Mouse (Mus musculus) midbrain, postnatal 0 days (tissue): Measurements from ENCODE around the gene Sstr2. TPM values are rescaled to one million over a fixed set of nuclear protein-coding genes. Genes with fewer than 3 reads are reported as not detected.

Experiments
- ATAC-seq: fragments of 200-750 bp; cut with Nextera tagmentation; 2 replicates; pipeline ENCODE4 v1.8.0; 2017; ENCODE audit warnings: moderate number of reproducible peaks, mild to moderate bottlenecking, moderate TSS enrichment, moderate library complexity; ENCODE audit not compliant: low FRiP score
- DNase-seq: peaks from one replicate; pipeline ENCODE4 v3.0.0-alpha.2; 2015; ENCODE audit warnings: low spot score
- H3K27ac ChIP-seq: fragments of 300-500 bp; sonication (generic); 2 replicates; pipeline ENCODE4 v1.5.1; 2014; ENCODE audit warnings: low read depth, mild to moderate bottlenecking, low read length, mixed read lengths
- H3K27me3 ChIP-seq: fragments of 300-500 bp; sonication (generic); 2 replicates; pipeline ENCODE4 v1.6.1; 2014; ENCODE audit warnings: low read length, control low read depth, mixed read lengths; ENCODE audit not compliant: insufficient read depth
- H3K36me3 ChIP-seq: fragments of 300-500 bp; sonication (generic); 2 replicates; pipeline ENCODE4 v1.6.1; 2014; ENCODE audit warnings: low read length, control low read depth, mixed read lengths; ENCODE audit not compliant: insufficient read depth
- H3K4me1 ChIP-seq: fragments of 300-500 bp; sonication (generic); 2 replicates; pipeline ENCODE4 v1.6.1; 2014; ENCODE audit warnings: mild to moderate bottlenecking, control low read depth, antibody characterized with exemption, low read length, mixed read lengths; ENCODE audit not compliant: insufficient read depth
- H3K4me2 ChIP-seq: fragments of 300-500 bp; sonication (generic); 2 replicates; pipeline ENCODE4 v1.6.1; 2014; ENCODE audit warnings: low read depth, mild to moderate bottlenecking, low read length, mixed read lengths; ENCODE audit not compliant: poor library complexity, severe bottlenecking
- H3K4me3 ChIP-seq: fragments of 300-500 bp; sonication (generic); 2 replicates; pipeline ENCODE4 v1.5.1; 2014; ENCODE audit warnings: low read depth, mild to moderate bottlenecking, low read length, moderate library complexity
- H3K9ac ChIP-seq: fragments of 300-500 bp; sonication (generic); replicated peaks from 2 replicates; pipeline ENCODE4 v1.6.1; 2014; ENCODE audit warnings: mild to moderate bottlenecking, low read length, moderate library complexity, mixed read lengths; ENCODE audit not compliant: poor library complexity, severe bottlenecking
- H3K9me3 ChIP-seq: fragments of 300-500 bp; sonication (generic); 2 replicates; pipeline ENCODE4 v1.6.1; 2016; ENCODE audit warnings: low read length, control low read depth
- CTCF ChIP-seq: IDR thresholded peaks from 2 replicates; pipeline ENCODE4 v1.5.1; 2016; ENCODE audit warnings: antibody characterized with exemption, mild to moderate bottlenecking
- WGBS: fragments of 180-500 bp; shearing (Covaris S2); extraction: QIAGEN DNeasy Blood & Tissue Kit; methylation state at CpG from one replicate; pipeline ENCODE4 v1.1.7; 2014; 5-methylcytosine and 5-hydroxymethylcytosine counted together
- polyA plus RNA-seq: library from polyadenylated mRNA; unstranded; fragments of >200 nt; fragmentation: Nextera tagmentation; extraction: Ambion mirVana; gene quantifications from 2 replicates; pipeline ENCODE4 v1.2.1, GENCODE M21; 2015
- total RNA-seq: library from RNA; depleted of rRNA; stranded (reverse); fragments of >200 nt; gene quantifications from 2 replicates; pipeline ENCODE4 v1.2.3, GENCODE M21; 2014

Gene Sstr2
- total and polyA plus RNA-seq, 2 experiments from 2014 or later = 8.8 to 26.3 TPM

DNA sequence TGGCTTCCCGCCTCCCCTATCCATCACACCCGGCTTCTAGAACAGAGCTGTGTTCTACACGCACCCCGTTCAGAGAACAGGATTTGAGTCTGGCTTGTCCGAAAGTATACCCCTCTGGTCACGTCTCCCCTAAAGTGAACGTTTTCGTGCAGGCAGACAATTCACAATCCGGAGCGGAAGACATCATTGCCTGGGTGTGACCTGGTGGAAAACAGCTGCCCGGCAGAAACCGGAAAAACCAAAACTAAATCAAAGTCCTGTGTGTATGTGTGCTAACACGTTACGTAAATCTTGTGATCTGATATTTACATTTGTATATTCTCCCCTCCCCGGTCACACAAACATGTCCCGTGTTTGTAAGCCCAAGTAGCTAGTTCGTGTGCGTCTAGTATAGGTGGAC, 6.3 kb downstream of the Sstr2 start:
- 95% methylated on average over 18 of the region's 18 CpGs for WGBS
- TF ChIP-seq CTCF = no peak
- peaks cover 5% of the 10 kb centered on the region; the same call in 1 of the 2 replicates for H3K27me3 ChIP-seq

DNA sequence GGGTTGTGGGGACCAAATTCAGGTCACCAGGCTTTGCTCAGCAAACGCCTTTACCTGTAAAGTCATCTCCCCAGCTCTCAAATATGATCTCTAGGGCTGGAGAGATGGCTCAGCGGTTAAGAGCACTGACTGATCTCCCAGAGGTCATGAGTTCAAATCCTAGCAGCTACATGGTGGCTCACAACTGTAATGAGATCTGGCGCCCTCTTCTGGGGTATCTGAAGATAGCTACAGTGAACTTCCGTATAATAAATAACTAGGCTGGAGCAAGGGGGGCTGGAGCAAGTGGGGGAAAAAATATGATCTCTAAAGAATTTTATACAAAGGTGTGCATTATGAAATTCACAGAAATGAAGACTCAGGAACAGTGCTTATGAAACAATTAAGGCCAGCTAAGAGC, 8.6 kb downstream of the Sstr2 start:
- H3K4me1 ChIP-seq = no peaks in the 10 kb centered on the region
- H3K9ac ChIP-seq = no peak overlapping the region
- ATAC-seq (no peak), DNase-seq (peak; percentile 52)
- peaks cover 7% of the 10 kb centered on the region for H3K36me3 ChIP-seq
- no peaks in the 10 kb centered on the region for H3K27me3 ChIP-seq
- no peak overlapping the region for H3K4me2 ChIP-seq
- H3K27ac ChIP-seq = no peak overlapping the region
- H3K9me3 ChIP-seq = no peaks in the 10 kb centered on the region
- 51% methylated on average over 4 of the region's 4 CpGs for WGBS
- H3K4me3 ChIP-seq = no peak overlapping the region
- peak; percentile 73 for TF ChIP-seq CTCF

More for the DNA sequence above, 6.3 kb downstream of the Sstr2 start:
- Histone ChIP-seq H3K9me3 (no peaks in the 10 kb centered on the region), H3K4me3 (no peak overlapping the region), H3K4me2 (no peak overlapping the region), H3K4me1 (no peaks in the 10 kb centered on the region; the same call in 1 of the 2 replicates), H3K27ac (no peak overlapping the region), H3K36me3 (peaks cover 7% of the 10 kb centered on the region), H3K9ac (no peak overlapping the region)
- DNase-seq (no peak), ATAC-seq (no peak)

DNA sequence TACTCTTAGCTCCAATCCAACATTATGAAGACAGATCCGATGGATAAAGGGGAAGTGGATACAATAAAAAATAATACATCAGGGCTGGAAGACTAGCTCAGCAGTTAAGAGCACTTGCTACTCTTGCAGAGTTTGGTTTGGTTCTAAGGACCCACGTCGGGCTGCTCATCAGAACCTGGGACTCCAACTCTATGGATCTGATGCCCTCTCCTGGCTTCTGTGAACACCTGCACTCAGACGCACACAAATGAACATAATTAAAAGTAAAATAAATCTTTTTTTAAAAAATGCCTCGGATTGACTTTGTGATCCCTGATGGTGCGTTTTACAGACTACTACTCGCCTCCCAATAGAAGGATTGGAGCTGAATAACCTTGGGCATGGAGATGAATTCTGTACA, 11.5 kb downstream of the Sstr2 start:
- H3K9me3 ChIP-seq = no peaks in the 10 kb centered on the region
- ATAC-seq (no peak), DNase-seq (peak; percentile 78)
- no peaks in the 10 kb centered on the region for H3K4me1 ChIP-seq
- peak; percentile 79 for TF ChIP-seq CTCF
- 63% methylated on average over 7 of the region's 7 CpGs for WGBS
- no peak overlapping the region for H3K4me3 ChIP-seq
- no peak overlapping the region for H3K27ac ChIP-seq
- no peaks in the 10 kb centered on the region for H3K27me3 ChIP-seq
- no peak overlapping the region for H3K4me2 ChIP-seq
- H3K36me3 ChIP-seq = no peaks in the 10 kb centered on the region; the same call in 1 of the 2 replicates
- H3K9ac ChIP-seq = no peak overlapping the region

DNA sequence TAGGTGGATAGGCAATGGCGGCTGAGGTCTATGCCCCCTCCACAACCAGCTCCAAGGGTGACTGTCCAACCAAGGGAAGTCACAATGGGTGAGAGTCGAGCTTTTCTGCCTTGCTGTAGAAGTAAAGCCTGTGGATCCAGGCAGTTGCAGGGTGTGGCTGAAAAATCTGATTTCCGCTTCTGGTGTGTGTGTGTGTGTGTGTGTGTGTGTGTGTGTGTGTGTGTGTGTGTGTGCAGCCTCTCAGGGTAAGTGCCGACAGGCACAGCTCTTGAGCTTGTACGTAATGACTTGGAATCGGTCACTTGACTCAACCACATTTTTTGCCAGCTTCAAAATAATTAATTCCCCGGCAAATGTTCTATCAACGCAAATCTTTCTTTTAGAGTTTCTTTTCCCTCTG, 12.2 kb downstream of the Sstr2 start:
- WGBS = 81% methylated on average over 8 of the region's 8 CpGs
- DNase-seq (no peak), ATAC-seq (no peak)
- TF ChIP-seq CTCF = no peak
- no peak overlapping the region for H3K9ac ChIP-seq
- H3K4me2 ChIP-seq = no peak overlapping the region
- no peaks in the 10 kb centered on the region for H3K4me1 ChIP-seq
- H3K27me3 ChIP-seq = no peaks in the 10 kb centered on the region
- no peaks in the 10 kb centered on the region for H3K36me3 ChIP-seq
- H3K27ac ChIP-seq = no peak overlapping the region
- H3K4me3 ChIP-seq = no peak overlapping the region
- no peaks in the 10 kb centered on the region for H3K9me3 ChIP-seq

DNA sequence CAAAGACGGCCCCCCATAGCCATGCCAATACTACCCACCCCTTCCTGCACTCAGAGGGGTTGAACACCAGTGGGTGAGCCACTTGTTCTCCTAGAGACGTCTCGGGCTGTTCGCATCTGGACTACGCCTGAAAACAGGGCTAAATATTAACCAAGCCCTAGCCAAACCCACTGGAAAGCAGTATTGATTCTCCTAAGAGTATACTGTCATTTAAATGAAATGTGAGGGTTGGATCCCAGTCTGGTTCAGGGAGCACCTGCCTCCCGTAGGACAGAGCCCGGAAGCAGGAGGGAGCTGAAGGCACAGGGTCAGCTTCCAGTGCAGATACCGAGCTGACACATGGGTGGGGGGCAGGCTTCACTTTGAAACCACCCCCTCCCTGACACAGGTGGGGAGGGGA, 12.7 kb downstream of the Sstr2 start:
- no peak for DNase-seq
- no peaks in the 10 kb centered on the region for H3K9me3 ChIP-seq
- no peak for ATAC-seq
- no peaks in the 10 kb centered on the region for H3K27me3 ChIP-seq
- no peaks in the 10 kb centered on the region for H3K36me3 ChIP-seq
- H3K4me3 ChIP-seq = no peak overlapping the region
- H3K9ac ChIP-seq = no peak overlapping the region
- H3K27ac ChIP-seq = no peak overlapping the region
- no peak for TF ChIP-seq CTCF
- 78% methylated on average over 8 of the region's 8 CpGs for WGBS
- H3K4me1 ChIP-seq = no peaks in the 10 kb centered on the region
- H3K4me2 ChIP-seq = no peak overlapping the region

DNA sequence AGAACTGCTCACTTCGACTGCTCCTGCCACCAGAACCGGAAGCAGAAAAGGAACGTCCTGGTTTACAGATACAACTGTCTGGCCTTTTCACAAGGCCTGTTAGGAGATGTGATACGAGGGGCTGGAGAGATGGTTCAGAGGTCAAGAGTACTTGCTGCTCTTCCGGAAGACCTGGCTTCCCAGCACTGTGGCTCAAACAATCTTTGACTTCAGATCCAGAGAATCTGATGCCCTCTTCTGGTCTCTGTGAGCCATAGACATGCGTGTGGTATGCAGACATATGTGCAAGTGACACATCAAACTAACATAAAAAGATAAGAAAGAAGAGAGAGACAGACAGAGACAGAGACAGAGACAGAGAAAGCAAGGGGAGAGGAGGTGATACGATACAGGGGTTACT, 13.2 kb downstream of the Sstr2 start:
- Histone ChIP-seq H3K4me1 (no peaks in the 10 kb centered on the region), H3K9me3 (no peaks in the 10 kb centered on the region), H3K27me3 (no peaks in the 10 kb centered on the region), H3K36me3 (no peaks in the 10 kb centered on the region), H3K27ac (no peak overlapping the region), H3K4me3 (no peak overlapping the region), H3K4me2 (no peak overlapping the region), H3K9ac (no peak overlapping the region)
- peak; percentile 37; the same call in 1 of the 2 replicates for TF ChIP-seq CTCF
- no peak for DNase-seq
- ATAC-seq = no peak
- WGBS = 86% methylated on average over 7 of the region's 7 CpGs
